Mouse (Mus musculus) limb, embryonic 14.5 days (tissue): ENCODE measurements at regions not wholly inside any gene's neighbourhood (a gene's known extent, or its start where the extent isn't known, plus 50 kb on each side); places are given as distances from the start of the nearest gene placed in this dataset.

ENCODE experiments used
- ATAC-seq: fragments of 200-750 bp; cut with Nextera tagmentation; 2 replicates; pipeline ENCODE4 v1.8.0; 2017; ENCODE audit warnings: low read depth, moderate number of reproducible peaks, moderate TSS enrichment; ENCODE audit not compliant: low FRiP score
- DNase-seq: peaks from one replicate; pipeline ENCODE4 v3.0.0-alpha.2; 2015; ENCODE audit warnings: low spot score
- H3K27ac ChIP-seq: fragments of 300-500 bp; sonication (generic); replicated peaks from 2 replicates; pipeline ENCODE4 v1.5.1; 2014; ENCODE audit warnings: low read depth, mild to moderate bottlenecking, low read length, moderate library complexity, mixed read lengths
- H3K27me3 ChIP-seq: fragments of 300-500 bp; sonication (generic); 2 replicates; pipeline ENCODE4 v1.6.1; 2014; ENCODE audit warnings: low read length, mixed read lengths; ENCODE audit not compliant: control insufficient read depth, insufficient read depth
- H3K36me3 ChIP-seq: fragments of 300-500 bp; sonication (generic); 2 replicates; pipeline ENCODE4 v1.6.1; 2014; ENCODE audit warnings: mild to moderate bottlenecking, low read length, moderate library complexity, mixed read lengths; ENCODE audit not compliant: control insufficient read depth, insufficient read depth
- H3K4me1 ChIP-seq: fragments of 300-500 bp; sonication (generic); 2 replicates; pipeline ENCODE4 v1.6.1; 2014; ENCODE audit warnings: antibody characterized with exemption, low read length, mixed read lengths; ENCODE audit not compliant: control insufficient read depth, insufficient read depth
- H3K4me2 ChIP-seq: fragments of 300-500 bp; sonication (generic); replicated peaks from 2 replicates; pipeline ENCODE4 v1.6.1; 2014; ENCODE audit warnings: low read depth, mild to moderate bottlenecking, low read length, moderate library complexity; ENCODE audit not compliant: severe bottlenecking
- H3K4me3 ChIP-seq: fragments of 300-500 bp; sonication (generic); replicated peaks from 2 replicates; pipeline ENCODE4 v1.5.1; 2014; ENCODE audit warnings: low read length
- H3K9ac ChIP-seq: fragments of 300-500 bp; sonication (generic); 2 replicates; pipeline ENCODE4 v1.6.1; 2014; ENCODE audit warnings: mild to moderate bottlenecking, low read depth, low read length, moderate library complexity; ENCODE audit not compliant: severe bottlenecking
- H3K9me3 ChIP-seq: fragments of 300-500 bp; sonication (generic); 2 replicates; pipeline ENCODE4 v1.6.1; 2016; ENCODE audit warnings: low read length; ENCODE audit not compliant: control insufficient read depth
- POLR2A ChIP-seq: fragments of 200-500 bp; IDR thresholded peaks from 2 replicates; pipeline ENCODE4 v1.8.0; 2012; ENCODE audit warnings: inconsistent platforms, mild to moderate bottlenecking, moderate library complexity, borderline replicate concordance; ENCODE audit not compliant: insufficient read depth, insufficient read length; ENCODE audit errors: extremely low read depth
- whole genome bisulfite sequencing: fragments of 180-500 bp; shearing (Covaris S2); extraction: QIAGEN DNeasy Blood & Tissue Kit; methylation state at CpG from one replicate; pipeline ENCODE4 v1.1.7; 2014; 5-methylcytosine and 5-hydroxymethylcytosine counted together

- TF ChIP-seq POLR2A: no peak
- no peaks in the 10 kb centered on the region for H3K27me3 ChIP-seq
- no peaks in the 10 kb centered on the region for H3K36me3 ChIP-seq
- H3K27ac ChIP-seq: no peak overlapping the region
- ATAC-seq: no peak
- WGBS: 87% methylated on average over 1 of the region's 1 CpGs
- no peak overlapping the region for H3K4me2 ChIP-seq
- H3K4me1 ChIP-seq: no peaks in the 10 kb centered on the region
- no peak for DNase-seq
- H3K9ac ChIP-seq: no peak overlapping the region
- no peaks in the 10 kb centered on the region for H3K9me3 ChIP-seq
- H3K4me3 ChIP-seq: no peak overlapping the region
Observed at GRCm38 (mm10) chr9:104467238-104467637, 79.8 kb upstream of the Cpne4 start.

DNA sequence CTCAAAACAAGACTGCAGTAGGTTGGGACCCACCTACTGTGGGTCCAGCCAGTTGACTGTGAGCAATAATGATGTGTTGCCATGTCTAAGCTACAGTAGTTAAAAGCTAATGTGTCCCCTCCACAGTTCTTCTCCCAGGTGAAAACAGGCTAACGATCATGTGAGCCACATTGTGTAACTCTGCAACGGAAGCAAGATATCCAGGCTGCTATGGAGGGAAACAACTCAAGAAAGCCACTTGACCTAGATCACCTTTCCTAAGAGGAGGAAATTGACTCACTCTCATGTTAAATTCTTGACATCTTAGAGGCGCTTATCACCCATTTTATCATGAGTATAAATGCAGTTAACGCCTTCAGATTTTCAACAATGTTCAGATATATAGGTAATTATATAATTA lies 83.4 kb upstream of the Cpne4 start:
- H3K4me1 ChIP-seq: no peaks in the 10 kb centered on the region
- no peak overlapping the region for H3K4me2 ChIP-seq
- no peaks in the 10 kb centered on the region for H3K9me3 ChIP-seq
- H3K9ac ChIP-seq: no peak overlapping the region
- H3K27ac ChIP-seq: no peak overlapping the region
- DNase-seq (no peak), ATAC-seq (no peak)
- H3K27me3 ChIP-seq: no peaks in the 10 kb centered on the region
- TF ChIP-seq POLR2A: no peak
- no peaks in the 10 kb centered on the region for H3K36me3 ChIP-seq
- no peak overlapping the region for H3K4me3 ChIP-seq
- WGBS: 86% methylated on average over 4 of the region's 4 CpGs

DNA sequence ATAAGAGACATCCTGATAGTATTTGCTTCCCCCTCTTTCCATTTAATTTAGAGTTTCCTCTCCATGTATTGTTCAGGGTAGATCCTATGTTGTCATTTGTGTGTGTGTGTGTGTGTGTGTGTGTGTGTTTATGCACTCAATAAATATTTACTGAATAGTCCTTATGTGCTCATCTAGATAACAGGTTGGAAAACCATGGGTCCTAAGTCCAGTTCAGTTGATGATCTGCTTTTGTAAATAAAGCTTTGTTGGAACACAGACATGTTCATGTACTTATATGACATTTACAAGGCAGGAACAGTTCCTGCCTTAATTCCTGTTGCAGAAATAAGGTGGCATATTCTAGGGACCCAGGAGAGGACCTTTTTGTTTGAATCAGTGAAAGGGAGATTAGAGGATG lies 87.0 kb upstream of the Cpne4 start:
- DNase-seq (no peak), ATAC-seq (no peak)
- Histone ChIP-seq H3K27ac (no peak overlapping the region), H3K27me3 (no peaks in the 10 kb centered on the region), H3K36me3 (no peaks in the 10 kb centered on the region), H3K4me1 (no peaks in the 10 kb centered on the region), H3K4me3 (no peak overlapping the region), H3K4me2 (no peak overlapping the region), H3K9me3 (no peaks in the 10 kb centered on the region), H3K9ac (no peak overlapping the region)
- no peak for TF ChIP-seq POLR2A

DNA sequence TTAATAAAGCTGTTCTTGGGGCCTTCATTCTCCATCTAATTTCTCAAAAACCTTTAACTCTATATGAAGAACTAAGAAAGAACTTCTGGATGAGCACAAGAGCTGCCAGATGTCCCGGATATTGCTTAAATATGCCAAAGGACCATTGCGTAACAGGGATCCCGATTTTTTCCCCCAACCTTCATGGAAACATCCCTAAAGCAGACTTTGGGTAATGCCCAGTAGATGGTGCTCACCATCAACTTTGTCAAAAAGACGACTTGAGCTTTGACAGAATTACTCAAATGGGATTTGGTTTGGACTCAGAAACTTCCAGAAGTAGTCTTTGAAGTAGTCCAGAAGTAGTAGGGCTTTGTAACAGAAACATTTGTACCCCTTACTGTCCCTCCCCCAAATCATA lies 89.5 kb upstream of the Cpne4 start:
- no peaks in the 10 kb centered on the region for H3K27me3 ChIP-seq
- TF ChIP-seq POLR2A: no peak
- 38% methylated on average over 4 of the region's 4 CpGs for WGBS
- no peaks in the 10 kb centered on the region for H3K36me3 ChIP-seq
- no peak overlapping the region for H3K4me3 ChIP-seq
- no peaks in the 10 kb centered on the region for H3K9me3 ChIP-seq
- ATAC-seq: no peak
- no peak overlapping the region for H3K27ac ChIP-seq
- H3K4me1 ChIP-seq: no peaks in the 10 kb centered on the region
- DNase-seq: no peak
- H3K4me2 ChIP-seq: no peak overlapping the region
- H3K9ac ChIP-seq: no peak overlapping the region

GRCm38 (mm10) chr9:104448577-104449165 lies 98.4 kb upstream of the Cpne4 start:
- H3K36me3 ChIP-seq: no peaks in the 10 kb centered on the region
- WGBS: 67% methylated on average over 8 of the region's 8 CpGs
- H3K4me1 ChIP-seq: no peaks in the 10 kb centered on the region
- DNase-seq (no peak), ATAC-seq (no peak)
- no peaks in the 10 kb centered on the region for H3K27me3 ChIP-seq
- no peak overlapping the region for H3K27ac ChIP-seq
- no peak overlapping the region for H3K9ac ChIP-seq
- H3K9me3 ChIP-seq: no peaks in the 10 kb centered on the region
- no peak for TF ChIP-seq POLR2A
- no peak overlapping the region for H3K4me3 ChIP-seq
- H3K4me2 ChIP-seq: no peak overlapping the region

DNA sequence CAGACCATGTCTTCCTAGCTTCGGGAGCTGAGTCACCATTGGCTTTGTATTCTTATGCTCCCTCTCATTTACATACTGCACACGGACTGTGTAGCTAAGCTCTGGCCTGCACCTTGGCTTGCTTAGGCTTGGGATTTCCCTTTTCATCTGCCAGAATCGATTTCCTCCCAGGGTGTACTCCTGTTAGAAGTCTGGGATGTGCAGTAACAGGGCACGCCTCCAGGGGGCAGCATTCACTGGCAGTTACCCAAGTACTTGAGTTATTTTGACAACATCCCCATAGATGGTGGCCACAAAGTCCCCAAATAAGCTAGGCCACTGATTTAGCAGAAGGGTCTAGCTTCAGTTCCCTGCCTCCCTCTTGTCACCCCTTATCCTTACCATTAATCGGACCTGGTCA lies 102.2 kb upstream of the Cpne4 start:
- no peak for TF ChIP-seq POLR2A
- Histone ChIP-seq H3K4me3 (no peak overlapping the region), H3K4me1 (no peaks in the 10 kb centered on the region), H3K9me3 (no peaks in the 10 kb centered on the region), H3K27me3 (no peaks in the 10 kb centered on the region), H3K9ac (no peak overlapping the region), H3K4me2 (no peak overlapping the region), H3K36me3 (no peaks in the 10 kb centered on the region), H3K27ac (no peak overlapping the region)
- ATAC-seq (no peak), DNase-seq (no peak)
- WGBS: 56% methylated on average over 5 of the region's 5 CpGs
